Mouse (Mus musculus) intestine, postnatal 0 days (tissue): Measurements from ENCODE around the gene Pdzrn4. TPM values are rescaled to one million over a fixed set of nuclear protein-coding genes. Genes with fewer than 3 reads are reported as not detected.

Experiments
- ATAC-seq: fragments of 200-750 bp; cut with Nextera tagmentation; 2 replicates; pipeline ENCODE4 v1.8.0; 2017; ENCODE audit warnings: mild to moderate bottlenecking, moderate TSS enrichment, moderate library complexity
- H3K27ac ChIP-seq: fragments of 300-500 bp; sonication (generic); 2 replicates; pipeline ENCODE4 v1.5.1; 2014; ENCODE audit warnings: mild to moderate bottlenecking, low read depth, low read length, moderate library complexity
- H3K27me3 ChIP-seq: fragments of 300-500 bp; sonication (generic); replicated peaks from 2 replicates; pipeline ENCODE4 v1.6.1; 2014; ENCODE audit warnings: low read length, mixed read lengths; ENCODE audit not compliant: control insufficient read depth, insufficient read depth
- H3K36me3 ChIP-seq: fragments of 300-500 bp; sonication (generic); 2 replicates; pipeline ENCODE4 v1.6.1; 2014; ENCODE audit warnings: mild to moderate bottlenecking, moderate library complexity; ENCODE audit not compliant: control insufficient read depth, insufficient read depth
- H3K4me1 ChIP-seq: fragments of 300-500 bp; sonication (generic); replicated peaks from 2 replicates; pipeline ENCODE4 v1.6.1; 2014; ENCODE audit warnings: antibody characterized with exemption, low read length, mixed read lengths; ENCODE audit not compliant: control insufficient read depth, insufficient read depth
- H3K4me2 ChIP-seq: fragments of 300-500 bp; sonication (generic); replicated peaks from 2 replicates; pipeline ENCODE4 v1.6.1; 2014; ENCODE audit warnings: low read depth, mild to moderate bottlenecking, moderate library complexity
- H3K4me3 ChIP-seq: fragments of 300-500 bp; sonication (generic); 2 replicates; pipeline ENCODE4 v1.5.1; 2014; ENCODE audit warnings: low read depth, low read length
- H3K9ac ChIP-seq: fragments of 300-500 bp; sonication (generic); 2 replicates; pipeline ENCODE4 v1.6.1; 2014; ENCODE audit warnings: mild to moderate bottlenecking, low read depth, low read length
- H3K9me3 ChIP-seq: fragments of 300-500 bp; sonication (generic); 2 replicates; pipeline ENCODE4 v1.6.1; 2016; ENCODE audit warnings: mixed run types; ENCODE audit not compliant: control insufficient read depth
- CTCF ChIP-seq: sonication (generic); IDR thresholded peaks from 2 replicates; pipeline ENCODE4 v1.5.1; 2016; ENCODE audit warnings: low read depth, mild to moderate bottlenecking, control low read depth, antibody characterized with exemption, moderate library complexity
- WGBS: fragments of 180-500 bp; shearing (Covaris S2); extraction: QIAGEN DNeasy Blood & Tissue Kit; methylation state at CpG from one replicate; pipeline ENCODE4 v1.1.7; 2014; 5-methylcytosine and 5-hydroxymethylcytosine counted together
- polyA plus RNA-seq: library from polyadenylated mRNA; unstranded; fragments of >200 nt; fragmentation: Nextera tagmentation; extraction: Ambion mirVana; gene quantifications from 2 replicates; pipeline ENCODE4 v1.2.1, GENCODE M21; 2015

Gene Pdzrn4
- polyA plus RNA-seq, 1 experiment from 2014 or later: 0.94 TPM

- ATAC-seq: no peak
- H3K27ac ChIP-seq: no peak overlapping the region
- no peak overlapping the region for H3K9ac ChIP-seq
- WGBS: 77% methylated on average over 3 of the region's 3 CpGs
- H3K4me3 ChIP-seq: no peak overlapping the region
- H3K27me3 ChIP-seq: no peaks in the 10 kb centered on the region
- H3K4me2 ChIP-seq: no peak overlapping the region
- no peaks in the 10 kb centered on the region for H3K36me3 ChIP-seq
- TF ChIP-seq CTCF: no peak
- no peaks in the 10 kb centered on the region for H3K4me1 ChIP-seq
- no peaks in the 10 kb centered on the region for H3K9me3 ChIP-seq
These were observed 174.0 kb downstream of the Pdzrn4 start for GRCm38 (mm10) chr15:92570526-92571243.

- 31% methylated on average over 5 of the region's 5 CpGs for WGBS
- Histone ChIP-seq H3K27me3 (no peaks in the 10 kb centered on the region), H3K27ac (no peak overlapping the region), H3K9me3 (no peaks in the 10 kb centered on the region), H3K9ac (no peak overlapping the region), H3K36me3 (no peaks in the 10 kb centered on the region), H3K4me1 (no peaks in the 10 kb centered on the region), H3K4me2 (no peak overlapping the region), H3K4me3 (no peak overlapping the region)
- no peak for TF ChIP-seq CTCF
- ATAC-seq: no peak
These were observed 174.5 kb downstream of the Pdzrn4 start for GRCm38 (mm10) chr15:92571244-92571539.

- H3K36me3 ChIP-seq: no peaks in the 10 kb centered on the region
- H3K27ac ChIP-seq: no peak overlapping the region
- 64% methylated on average over 11 of the region's 11 CpGs for WGBS
- ATAC-seq: no peak
- no peaks in the 10 kb centered on the region for H3K4me1 ChIP-seq
- no peaks in the 10 kb centered on the region for H3K9me3 ChIP-seq
- TF ChIP-seq CTCF: no peak
- no peaks in the 10 kb centered on the region for H3K27me3 ChIP-seq
- H3K4me3 ChIP-seq: no peak overlapping the region
- no peak overlapping the region for H3K4me2 ChIP-seq
- no peak overlapping the region for H3K9ac ChIP-seq
These were observed 180.8 kb downstream of the Pdzrn4 start for GRCm38 (mm10) chr15:92577476-92577875.

- H3K4me1 ChIP-seq: no peaks in the 10 kb centered on the region
- no peak for TF ChIP-seq CTCF
- H3K36me3 ChIP-seq: no peaks in the 10 kb centered on the region
- 63% methylated on average over 3 of the region's 3 CpGs for WGBS
- ATAC-seq: no peak
- no peak overlapping the region; the same call in 1 of the 2 replicates for H3K27ac ChIP-seq
- H3K4me3 ChIP-seq: no peak overlapping the region
- H3K9me3 ChIP-seq: no peaks in the 10 kb centered on the region
- H3K27me3 ChIP-seq: no peaks in the 10 kb centered on the region
- H3K4me2 ChIP-seq: no peak overlapping the region
- H3K9ac ChIP-seq: no peak overlapping the region
These were observed 183.5 kb downstream of the Pdzrn4 start for GRCm38 (mm10) chr15:92580217-92580616.

- 72% methylated on average over 9 of the region's 9 CpGs for WGBS
- no peak overlapping the region for H3K4me3 ChIP-seq
- H3K4me2 ChIP-seq: no peak overlapping the region
- H3K9ac ChIP-seq: no peak overlapping the region
- ATAC-seq: no peak
- TF ChIP-seq CTCF: no peak
- no peaks in the 10 kb centered on the region for H3K4me1 ChIP-seq
- no peak overlapping the region for H3K27ac ChIP-seq
- H3K9me3 ChIP-seq: no peaks in the 10 kb centered on the region
- H3K27me3 ChIP-seq: no peaks in the 10 kb centered on the region
- no peaks in the 10 kb centered on the region for H3K36me3 ChIP-seq
These were observed 184.2 kb downstream of the Pdzrn4 start for GRCm38 (mm10) chr15:92580742-92581383.

GRCm38 (mm10) chr15:92584357-92585138 is 187.9 kb downstream of the Pdzrn4 start:
- H3K4me3 ChIP-seq: no peak overlapping the region
- H3K9me3 ChIP-seq: no peaks in the 10 kb centered on the region
- no peak for ATAC-seq
- H3K9ac ChIP-seq: no peak overlapping the region
- no peak overlapping the region for H3K27ac ChIP-seq
- no peaks in the 10 kb centered on the region for H3K4me1 ChIP-seq
- no peak overlapping the region for H3K4me2 ChIP-seq
- 76% methylated on average over 14 of the region's 14 CpGs for WGBS
- no peak for TF ChIP-seq CTCF
- H3K27me3 ChIP-seq: no peaks in the 10 kb centered on the region
- H3K36me3 ChIP-seq: no peaks in the 10 kb centered on the region
